Mouse (Mus musculus) testis, adult 2 months (tissue): ENCODE measurements around the gene Elovl5.

Experiments
- CTCF ChIP-seq: fragments of 200-500 bp; IDR thresholded peaks from 2 replicates; pipeline ENCODE4 v1.5.1; 2012; ENCODE audit warnings: low read depth, mild to moderate bottlenecking, inconsistent platforms, low read length, moderate library complexity; ENCODE audit not compliant: control insufficient read depth, insufficient read depth, insufficient replicate concordance
- POLR2A ChIP-seq: fragments of 200-500 bp; IDR thresholded peaks from 2 replicates; pipeline ENCODE4 v1.6.1; 2012; ENCODE audit warnings: low read depth, mild to moderate bottlenecking, inconsistent platforms, low read length, moderate library complexity; ENCODE audit not compliant: control insufficient read depth

GRCm38 (mm10) chr9:77928769-77929168, 11.6 kb downstream of the Elovl5 start:
- TF ChIP-seq POLR2A (no peak), CTCF (no peak)
